Mouse (Mus musculus) neural tube, embryonic 14.5 days (tissue): ENCODE measurements at regions not wholly inside any gene's neighbourhood (a gene's known extent, or its start where the extent isn't known, plus 50 kb on each side); places are given as distances from the start of the nearest gene placed in this dataset.
A peak's percentile ranks its signal among the peaks of the same experiment; 100 is the strongest.

Experiments
- ATAC-seq: fragments of 200-750 bp; cut with Nextera tagmentation; 2 replicates; pipeline ENCODE4 v1.8.0; 2017; ENCODE audit warnings: low read depth, mild to moderate bottlenecking, moderate TSS enrichment, moderate library complexity
- H3K27ac ChIP-seq: fragments of 300-500 bp; sonication (generic); 2 replicates; pipeline ENCODE4 v1.5.1; 2014; ENCODE audit warnings: low read depth, mild to moderate bottlenecking, control low read depth, low read length, moderate library complexity, mixed read lengths
- H3K27me3 ChIP-seq: fragments of 300-500 bp; sonication (generic); 2 replicates; pipeline ENCODE4 v1.6.1; 2014; ENCODE audit warnings: low read length; ENCODE audit not compliant: control insufficient read depth, insufficient read depth
- H3K36me3 ChIP-seq: fragments of 300-500 bp; sonication (generic); 2 replicates; pipeline ENCODE4 v1.6.1; 2014; ENCODE audit warnings: low read length, mixed read lengths; ENCODE audit not compliant: control insufficient read depth, insufficient read depth
- H3K4me1 ChIP-seq: fragments of 300-500 bp; sonication (generic); 2 replicates; pipeline ENCODE4 v1.6.1; 2014; ENCODE audit warnings: low read length; ENCODE audit not compliant: control insufficient read depth, insufficient read depth
- H3K4me2 ChIP-seq: fragments of 300-500 bp; sonication (generic); 2 replicates; pipeline ENCODE4 v1.6.1; 2014; ENCODE audit warnings: mild to moderate bottlenecking, low read depth, low read length, control low read depth
- H3K4me3 ChIP-seq: fragments of 300-500 bp; sonication (generic); 2 replicates; pipeline ENCODE4 v1.5.1; 2014; ENCODE audit warnings: low read depth, low read length, control low read depth, mixed read lengths
- H3K9ac ChIP-seq: fragments of 300-500 bp; sonication (generic); replicated peaks from 2 replicates; pipeline ENCODE4 v1.6.1; 2014; ENCODE audit warnings: low read depth, mild to moderate bottlenecking, control low read depth, low read length, mixed read lengths
- H3K9me3 ChIP-seq: fragments of 300-500 bp; sonication (generic); 2 replicates; pipeline ENCODE4 v1.6.1; 2016; ENCODE audit warnings: low read length; ENCODE audit not compliant: control insufficient read depth
- WGBS: fragments of 180-500 bp; shearing (Covaris S2); extraction: QIAGEN DNeasy Blood & Tissue Kit; methylation state at CpG from one replicate; pipeline ENCODE4 v1.1.7; 2014; 5-methylcytosine and 5-hydroxymethylcytosine counted together

DNA sequence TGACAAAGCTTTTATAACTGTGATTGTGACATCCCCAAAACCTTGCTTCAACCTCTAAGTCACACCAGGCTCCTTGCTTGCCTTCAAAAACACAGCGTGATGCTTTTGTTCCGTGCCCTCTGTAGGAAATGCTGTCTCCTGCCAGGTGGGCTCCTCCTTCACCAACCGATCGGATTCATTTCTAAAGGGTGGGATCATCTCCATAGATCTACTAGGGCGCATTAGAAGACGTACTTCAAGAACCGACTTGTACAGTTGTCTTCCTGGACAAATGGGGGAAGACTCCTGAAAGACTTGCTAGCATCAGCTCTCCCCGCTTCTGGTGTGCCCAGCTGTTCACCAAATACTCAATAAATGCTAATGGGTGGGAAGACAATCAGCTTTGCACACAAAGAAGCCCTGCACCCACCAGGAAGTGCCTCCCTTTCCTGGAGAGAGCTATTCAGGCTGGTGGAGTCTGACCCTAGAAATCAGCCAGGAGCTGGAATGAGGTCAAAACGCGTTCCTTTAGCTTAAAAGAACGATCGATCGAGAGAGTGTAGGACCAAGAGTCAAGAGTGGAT lies 53.0 kb downstream of the Hoxa1 start:
- 5% methylated on average over 13 of the region's 13 CpGs for WGBS

DNA sequence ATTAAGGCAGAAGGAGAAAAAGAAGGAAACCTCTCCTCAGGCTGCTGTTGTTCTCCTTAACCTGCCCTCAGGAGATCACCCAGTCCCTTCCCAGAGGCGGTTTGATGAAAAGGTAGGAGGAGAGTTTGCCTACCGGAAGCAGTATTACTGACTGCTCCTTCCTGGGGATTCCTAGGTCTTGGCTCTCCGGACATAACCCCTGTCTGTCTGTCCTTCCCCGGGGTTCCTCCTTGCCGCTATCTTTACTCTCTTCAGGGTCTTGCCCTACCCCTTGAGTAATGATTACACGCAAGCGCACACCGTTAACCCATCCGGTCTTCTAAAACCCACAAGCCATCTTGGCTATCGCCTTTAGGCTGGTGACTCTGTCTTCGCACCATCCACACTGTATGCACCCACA lies 54.0 kb downstream of the Hoxa1 start:
- no peak overlapping the region for H3K4me3 ChIP-seq
- H3K27ac ChIP-seq: no peak overlapping the region
- 92% methylated on average over 11 of the region's 11 CpGs for WGBS
- ATAC-seq: no peak
- H3K27me3 ChIP-seq: no peaks in the 10 kb centered on the region
- H3K9me3 ChIP-seq: no peaks in the 10 kb centered on the region
- H3K4me1 ChIP-seq: peaks cover 5% of the 10 kb centered on the region; the same call in 1 of the 2 replicates
- no peak overlapping the region for H3K9ac ChIP-seq
- no peak overlapping the region for H3K4me2 ChIP-seq
- H3K36me3 ChIP-seq: no peaks in the 10 kb centered on the region

More for the DNA sequence above, 53.0 kb downstream of the Hoxa1 start:
- no peak for ATAC-seq
- peak overlapping the region; percentile 31 for H3K4me2 ChIP-seq
- no peak overlapping the region for H3K9ac ChIP-seq
- no peak overlapping the region for H3K27ac ChIP-seq
- H3K36me3 ChIP-seq: no peaks in the 10 kb centered on the region
- no peaks in the 10 kb centered on the region for H3K9me3 ChIP-seq
- peaks cover 5% of the 10 kb centered on the region; the same call in 1 of the 2 replicates for H3K4me1 ChIP-seq
- H3K4me3 ChIP-seq: no peak overlapping the region
- no peaks in the 10 kb centered on the region for H3K27me3 ChIP-seq

DNA sequence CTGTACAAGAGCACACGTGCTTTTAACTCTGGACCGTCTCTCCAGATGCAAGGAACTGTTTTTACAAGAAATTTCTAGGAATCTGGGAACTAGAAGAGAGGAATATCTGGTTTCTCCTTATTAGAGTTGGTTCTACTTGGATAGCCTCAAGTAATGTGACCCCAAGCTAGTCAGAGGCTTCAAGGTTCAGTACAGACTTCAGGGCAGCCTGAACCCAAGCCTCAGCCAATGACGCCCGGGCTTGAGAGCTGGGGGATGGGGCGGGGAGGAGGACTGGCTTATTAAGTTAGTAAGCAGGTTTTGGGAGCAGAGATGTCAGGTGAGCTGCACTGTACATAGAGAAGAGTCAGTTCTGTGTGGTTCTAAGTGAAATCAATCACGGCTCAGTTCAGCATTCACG lies 54.5 kb downstream of the Hoxa1 start:
- Histone ChIP-seq H3K36me3 (no peaks in the 10 kb centered on the region), H3K4me2 (no peak overlapping the region), H3K4me3 (no peak overlapping the region), H3K9me3 (no peaks in the 10 kb centered on the region), H3K4me1 (peaks cover 5% of the 10 kb centered on the region; the same call in 1 of the 2 replicates), H3K9ac (no peak overlapping the region), H3K27me3 (no peaks in the 10 kb centered on the region), H3K27ac (no peak overlapping the region)
- 86% methylated on average over 7 of the region's 7 CpGs for WGBS
- ATAC-seq: no peak

DNA sequence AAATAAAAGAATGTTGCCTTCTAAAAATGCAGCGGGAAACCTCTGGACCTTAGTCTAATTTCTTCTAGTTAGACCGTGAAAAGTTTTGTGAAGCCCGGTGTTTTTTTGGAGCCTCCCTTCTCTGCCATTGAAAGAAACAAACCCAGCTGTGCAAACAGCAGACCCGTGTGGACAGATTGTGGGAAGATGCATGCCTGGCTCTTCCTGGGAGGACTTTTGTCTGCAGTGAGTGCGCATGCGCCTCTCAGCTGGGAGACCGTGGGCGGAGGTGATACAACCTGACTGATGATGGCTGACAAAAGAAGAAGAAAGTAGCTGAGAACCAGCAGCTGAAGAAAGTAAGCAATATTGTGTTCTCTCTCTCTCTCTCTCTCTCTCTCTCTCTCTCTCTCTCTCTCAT lies 55.4 kb downstream of the Hoxa1 start:
- WGBS: 21% methylated on average over 8 of the region's 8 CpGs
- no peak overlapping the region for H3K27ac ChIP-seq
- H3K9ac ChIP-seq: no peak overlapping the region
- no peaks in the 10 kb centered on the region for H3K36me3 ChIP-seq
- H3K4me2 ChIP-seq: no peak overlapping the region
- H3K4me1 ChIP-seq: peaks cover 5% of the 10 kb centered on the region; the same call in 1 of the 2 replicates
- H3K4me3 ChIP-seq: no peak overlapping the region
- H3K9me3 ChIP-seq: no peaks in the 10 kb centered on the region
- ATAC-seq: no peak
- no peaks in the 10 kb centered on the region for H3K27me3 ChIP-seq

DNA sequence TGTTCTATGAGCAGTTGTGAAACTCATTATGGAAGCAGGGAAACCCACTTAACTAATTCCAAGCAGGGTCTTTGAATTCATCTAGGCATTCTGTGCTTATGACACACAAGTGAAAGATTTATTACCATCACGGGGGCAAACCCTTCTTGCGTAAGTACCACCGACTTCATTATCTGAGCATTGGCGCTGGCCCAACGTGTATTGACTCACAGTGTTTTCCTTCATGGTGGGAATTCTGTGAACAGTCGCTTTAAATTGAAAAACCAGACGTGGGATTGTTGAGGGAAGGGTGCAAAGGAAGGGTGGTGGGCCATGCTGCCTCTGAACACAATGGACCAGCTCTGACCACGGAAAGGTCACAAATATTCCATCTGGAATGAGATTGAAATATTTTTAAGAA lies 55.9 kb downstream of the Hoxa1 start:
- Histone ChIP-seq H3K4me1 (peaks cover 5% of the 10 kb centered on the region; the same call in 1 of the 2 replicates), H3K9ac (no peak overlapping the region), H3K27ac (no peak overlapping the region), H3K27me3 (no peaks in the 10 kb centered on the region), H3K36me3 (no peaks in the 10 kb centered on the region), H3K4me3 (no peak overlapping the region), H3K9me3 (no peaks in the 10 kb centered on the region), H3K4me2 (no peak overlapping the region)
- peak; percentile 38; the same call in 1 of the 2 replicates for ATAC-seq
- WGBS: 11% methylated on average over 8 of the region's 8 CpGs

DNA sequence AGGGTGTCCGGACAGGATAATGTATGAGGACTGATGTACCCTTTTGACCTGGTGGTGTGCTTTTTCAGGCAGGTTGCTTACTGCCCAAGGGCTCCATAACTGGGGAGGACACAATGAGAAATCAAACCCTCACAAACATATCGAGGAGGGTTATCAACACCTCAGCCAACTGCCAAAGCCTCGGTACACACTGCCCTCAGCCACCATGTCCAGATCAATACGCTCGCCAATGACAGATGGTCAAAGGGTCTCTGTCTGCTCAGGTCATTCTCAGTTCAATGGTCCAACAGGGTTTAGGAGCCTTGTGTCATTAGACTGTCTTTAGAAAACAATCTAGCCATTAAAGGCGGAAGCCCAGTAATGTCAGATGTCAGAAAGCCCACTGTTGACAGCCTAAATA lies 56.9 kb downstream of the Hoxa1 start:
- H3K9me3 ChIP-seq: no peaks in the 10 kb centered on the region
- H3K36me3 ChIP-seq: no peaks in the 10 kb centered on the region
- H3K27ac ChIP-seq: no peak overlapping the region
- no peak overlapping the region for H3K9ac ChIP-seq
- H3K4me1 ChIP-seq: peaks cover 5% of the 10 kb centered on the region; the same call in 1 of the 2 replicates
- H3K4me3 ChIP-seq: no peak overlapping the region
- H3K27me3 ChIP-seq: no peaks in the 10 kb centered on the region
- ATAC-seq: no peak
- WGBS: 56% methylated on average over 6 of the region's 6 CpGs
- H3K4me2 ChIP-seq: no peak overlapping the region

DNA sequence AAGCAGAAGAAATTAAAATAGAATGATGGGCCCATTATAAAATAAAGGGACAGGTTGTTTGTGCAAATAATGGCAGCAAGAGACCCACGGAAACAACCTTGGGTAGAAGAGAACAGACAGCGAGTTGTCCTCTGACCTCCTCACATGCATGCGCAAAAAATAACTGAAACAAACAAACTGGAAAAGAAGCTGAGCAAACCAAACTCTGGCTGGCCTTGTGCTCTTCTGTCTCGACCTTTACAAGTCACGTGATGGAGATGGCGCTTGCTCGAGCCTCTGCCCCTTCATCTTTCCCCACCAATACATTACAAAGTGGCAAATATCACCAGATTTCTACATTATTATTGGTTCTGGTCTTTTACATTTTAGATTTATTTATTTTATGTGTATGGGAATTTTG lies 59.3 kb downstream of the Hoxa1 start:
- 89% methylated on average over 7 of the region's 7 CpGs for WGBS
- Histone ChIP-seq H3K9me3 (no peaks in the 10 kb centered on the region), H3K36me3 (no peaks in the 10 kb centered on the region), H3K27ac (no peak overlapping the region), H3K27me3 (no peaks in the 10 kb centered on the region), H3K9ac (no peak overlapping the region), H3K4me1 (peaks cover 5% of the 10 kb centered on the region; the same call in 1 of the 2 replicates), H3K4me3 (no peak overlapping the region), H3K4me2 (no peak overlapping the region)
- no peak for ATAC-seq

DNA sequence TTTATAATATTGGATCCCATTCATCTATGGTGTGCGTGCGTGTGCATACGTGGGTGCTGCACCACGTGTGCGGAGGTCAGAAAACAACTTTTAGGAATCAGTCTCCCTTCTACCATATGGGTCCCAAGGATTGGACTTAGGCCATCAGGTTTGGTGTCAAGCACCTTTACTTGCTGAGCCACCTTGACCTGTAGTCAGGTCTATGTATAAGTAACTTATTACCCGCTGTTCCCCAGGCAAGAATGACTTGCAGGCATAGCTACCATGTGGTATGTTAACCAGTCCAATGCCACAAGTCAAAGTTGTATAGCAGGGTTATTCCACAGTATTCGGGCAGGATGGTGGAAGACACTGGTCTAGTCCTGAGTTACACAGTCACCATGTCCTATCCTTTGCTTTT lies 62.5 kb downstream of the Hoxa1 start:
- Histone ChIP-seq H3K4me1 (no peaks in the 10 kb centered on the region), H3K9me3 (no peaks in the 10 kb centered on the region), H3K27ac (no peak overlapping the region), H3K9ac (no peak overlapping the region), H3K27me3 (no peaks in the 10 kb centered on the region), H3K4me2 (no peak overlapping the region), H3K4me3 (no peak overlapping the region), H3K36me3 (no peaks in the 10 kb centered on the region)
- ATAC-seq: no peak
- 98% methylated on average over 7 of the region's 7 CpGs for WGBS

DNA sequence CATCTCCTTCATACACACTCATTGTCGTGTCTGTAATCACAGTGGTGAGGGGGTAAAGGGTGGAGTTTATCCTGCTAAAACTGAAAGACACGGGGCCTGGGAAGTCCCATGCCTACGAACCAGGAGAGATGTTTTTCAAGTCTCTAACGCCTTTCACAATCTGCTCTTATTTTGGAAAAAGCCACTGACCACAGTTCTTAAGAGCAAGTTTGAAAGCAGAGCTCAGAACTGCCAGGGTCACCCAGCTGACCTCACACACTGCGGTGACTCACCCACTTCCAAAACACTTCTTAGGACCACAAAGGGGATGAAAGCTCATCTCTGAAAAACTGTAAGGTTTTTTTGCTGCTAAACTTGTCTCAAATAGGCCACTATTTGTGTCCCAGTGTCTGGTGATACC lies 66.7 kb downstream of the Hoxa1 start:
- Histone ChIP-seq H3K27me3 (no peaks in the 10 kb centered on the region), H3K27ac (no peak overlapping the region; the same call in 1 of the 2 replicates), H3K9ac (no peak overlapping the region), H3K4me1 (no peaks in the 10 kb centered on the region), H3K4me2 (no peak overlapping the region), H3K9me3 (no peaks in the 10 kb centered on the region), H3K36me3 (no peaks in the 10 kb centered on the region), H3K4me3 (no peak overlapping the region)
- no peak for ATAC-seq
- WGBS: 36% methylated on average over 5 of the region's 5 CpGs
